Mouse (Mus musculus): ENCODE data around the gene Pdlim3. TPM values are rescaled to one million over a fixed set of nuclear protein-coding genes. Genes with fewer than 3 reads are reported as not detected.

Pdlim3 gene
- total and polyA plus RNA-seq, 3 experiments: not detected

GRCm38 (mm10) chr8:45936986-45937385 is 51.7 kb downstream of the Pdlim3 start:
- TF ChIP-seq E2F4 (IDR thresholded peaks at IDR 0.05; ENCODE audit: borderline replicate concordance, low read depth, low read length): no peak
- no peak for TF ChIP-seq GATA1 (IDR thresholded peaks at IDR 0.05; ENCODE audit: low read depth, low read length)
- no peak for TF ChIP-seq RCOR1 (IDR thresholded peaks at IDR 0.05; ENCODE audit: low read depth, low read length)
- no peak for TF ChIP-seq JUND (IDR thresholded peaks at IDR 0.05; ENCODE audit: low read depth, low read length)
- TF ChIP-seq EP300 (IDR thresholded peaks at IDR 0.05; ENCODE audit: low read depth in 1 of 2, low read length in 2 of 2): no peak
- TF ChIP-seq MXI1 (IDR thresholded peaks at IDR 0.05; ENCODE audit: low read depth, low read length): no peak
- TF ChIP-seq MAZ (IDR thresholded peaks at IDR 0.05; ENCODE audit: low read depth, low read length): no peak
- TF ChIP-seq TAL1 (IDR thresholded peaks at IDR 0.05; ENCODE audit: low read length): no peak
- no peak for TF ChIP-seq ZNF384 (IDR thresholded peaks at IDR 0.05; ENCODE audit: low read depth, low read length)
- no peak for TF ChIP-seq SIN3A (IDR thresholded peaks at IDR 0.05; ENCODE audit: low read length)
- TF ChIP-seq NELFE (IDR thresholded peaks at IDR 0.05; ENCODE audit: low read depth, low read length): no peak
- no peak for TF ChIP-seq UBTF (IDR thresholded peaks at IDR 0.05; ENCODE audit: borderline replicate concordance, insufficient read depth, low read depth, low read length)
- no peaks in the 10 kb centered on the region for H3K79me2 ChIP-seq (ENCODE audit: control insufficient read depth, insufficient read depth, low read length, poor library complexity)
- H3K9me3 ChIP-seq (replicated peaks; ENCODE audit: insufficient read depth, low read length): no peaks in the 10 kb centered on the region

DNA sequence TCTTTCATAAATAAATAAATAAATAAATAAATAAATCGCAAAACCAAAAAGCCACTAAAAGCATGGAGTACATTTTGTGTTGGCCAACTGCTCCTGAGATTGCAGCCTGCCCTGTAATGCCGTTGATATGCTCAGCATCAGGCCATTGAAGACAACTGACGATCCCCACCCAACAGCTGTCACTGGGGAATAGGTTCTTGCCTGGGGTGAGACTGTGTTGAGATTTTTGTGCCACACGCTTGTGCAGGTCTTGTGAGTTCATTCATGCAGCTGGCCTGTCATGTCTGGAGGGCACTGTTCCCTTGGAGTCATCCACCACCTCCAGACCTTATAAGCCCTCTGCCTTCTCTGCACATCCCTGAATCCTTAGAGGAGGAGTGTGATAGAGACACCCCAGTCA is 61.0 kb downstream of the Pdlim3 start:
- Histone ChIP-seq H3K4me1 (ENCODE audit: control insufficient read depth in 1 of 2, insufficient read depth in 2 of 2, low read length in 2 of 2) (no peaks in the 10 kb centered on the region), H3K27me3 (ENCODE audit: control insufficient read depth in 1 of 2, insufficient read depth in 2 of 2, low read length in 2 of 2) (no peaks in the 10 kb centered on the region; a peak in 1 of 4 replicates), H3K9ac (ENCODE audit: control insufficient read depth, low read depth, low read length, poor library complexity, severe bottlenecking) (no peak overlapping the region), H3K9me3 (replicated peaks; ENCODE audit: insufficient read depth, low read length) (no peaks in the 10 kb centered on the region), H3K27ac (ENCODE audit: control insufficient read depth, low read depth, low read length) (no peak overlapping the region), H3K79me2 (ENCODE audit: control insufficient read depth, insufficient read depth, low read length, poor library complexity) (no peaks in the 10 kb centered on the region), H3K36me3 (ENCODE audit: control insufficient read depth in 1 of 2, insufficient read depth in 2 of 2, low read length in 2 of 2) (no peaks in the 10 kb centered on the region), H3K4me3 (ENCODE audit: control insufficient read depth in 1 of 2, insufficient read depth in 1 of 2, low read depth in 2 of 2, low read length in 2 of 2) (no peak overlapping the region)
- TF ChIP-seq POLR2AphosphoS5 (IDR thresholded peaks at IDR 0.05; ENCODE audit: borderline replicate concordance, low read depth, low read length) (no peak), TBP (IDR thresholded peaks at IDR 0.05; ENCODE audit: low read depth, low read length) (no peak), USF2 (IDR thresholded peaks at IDR 0.05; ENCODE audit: borderline replicate concordance in 1 of 2, insufficient read depth in 1 of 2, low read depth in 1 of 2, low read length in 2 of 2) (no peak), ZNF384 (IDR thresholded peaks at IDR 0.05; ENCODE audit: low read depth, low read length) (no peak), MYC (IDR thresholded peaks at IDR 0.05; ENCODE audit: low read depth, low read length) (no peak), USF1 (IDR thresholded peaks at IDR 0.05; ENCODE audit: low read depth, low read length) (no peak), HCFC1 (IDR thresholded peaks at IDR 0.05; ENCODE audit: low read depth, low read length) (no peak), CTCF (IDR thresholded peaks at IDR 0.05 in 2 of 3, conservative IDR thresholded peaks at IDR 0.05 in 1 of 3; ENCODE audit: control insufficient read depth in 1 of 3, insufficient read depth in 1 of 3, low read depth in 2 of 3, low read length in 3 of 3, poor library complexity in 1 of 3, severe bottlenecking in 1 of 3) (no peak), NRF1 (IDR thresholded peaks at IDR 0.05; ENCODE audit: insufficient read depth, low read depth, low read length, poor library complexity, severe bottlenecking) (no peak), MXI1 (IDR thresholded peaks at IDR 0.05; ENCODE audit: low read depth, low read length) (no peak), SIN3A (IDR thresholded peaks at IDR 0.05; ENCODE audit: low read length) (no peak), ZC3H11A (IDR thresholded peaks at IDR 0.05; ENCODE audit: low read depth, low read length) (no peak), MEF2A (IDR thresholded peaks at IDR 0.05; ENCODE audit: extremely low read depth, insufficient replicate concordance, low read depth, low read length, poor library complexity, severe bottlenecking) (no peak), ETS1 (IDR thresholded peaks at IDR 0.05; ENCODE audit: low read depth, low read length) (no peak), CHD2 (IDR thresholded peaks at IDR 0.05; ENCODE audit: low read length) (no peak), MYB (IDR thresholded peaks at IDR 0.05; ENCODE audit: low read depth, low read length) (no peak), ZMIZ1 (IDR thresholded peaks at IDR 0.05; ENCODE audit: low read depth, low read length) (no peak), SMC3 (IDR thresholded peaks at IDR 0.05; ENCODE audit: low read depth, low read length) (no peak)
- no peak for DNase-seq (ENCODE audit: low read depth, low spot score)

More at GRCm38 (mm10) chr8:45936986-45937385, 51.7 kb downstream of the Pdlim3 start:
- DNase-seq (ENCODE audit: low read depth, low spot score): no peak
- no peak overlapping the region for H3K4me3 ChIP-seq (ENCODE audit: control insufficient read depth in 1 of 2, insufficient read depth in 1 of 2, low read depth in 2 of 2, low read length in 2 of 2)
- peaks cover 0 to 2% of the 10 kb centered on the region in 2 experiments; a peak in 1 of 4 replicates for H3K27me3 ChIP-seq (ENCODE audit: control insufficient read depth in 1 of 2, insufficient read depth in 2 of 2, low read length in 2 of 2)
- H3K36me3 ChIP-seq (ENCODE audit: control insufficient read depth in 1 of 2, insufficient read depth in 2 of 2, low read length in 2 of 2): no peaks in the 10 kb centered on the region
- H3K9ac ChIP-seq (ENCODE audit: control insufficient read depth, low read depth, low read length, poor library complexity, severe bottlenecking): no peak overlapping the region
- H3K27ac ChIP-seq (ENCODE audit: control insufficient read depth, low read depth, low read length): no peak overlapping the region
- no peaks in the 10 kb centered on the region for H3K4me1 ChIP-seq (ENCODE audit: control insufficient read depth in 1 of 2, insufficient read depth in 2 of 2, low read length in 2 of 2)

All from MEL (cell line).